Mouse (Mus musculus): ENCODE measurements around the gene Foxf2.

The Foxf2 gene

DNA sequence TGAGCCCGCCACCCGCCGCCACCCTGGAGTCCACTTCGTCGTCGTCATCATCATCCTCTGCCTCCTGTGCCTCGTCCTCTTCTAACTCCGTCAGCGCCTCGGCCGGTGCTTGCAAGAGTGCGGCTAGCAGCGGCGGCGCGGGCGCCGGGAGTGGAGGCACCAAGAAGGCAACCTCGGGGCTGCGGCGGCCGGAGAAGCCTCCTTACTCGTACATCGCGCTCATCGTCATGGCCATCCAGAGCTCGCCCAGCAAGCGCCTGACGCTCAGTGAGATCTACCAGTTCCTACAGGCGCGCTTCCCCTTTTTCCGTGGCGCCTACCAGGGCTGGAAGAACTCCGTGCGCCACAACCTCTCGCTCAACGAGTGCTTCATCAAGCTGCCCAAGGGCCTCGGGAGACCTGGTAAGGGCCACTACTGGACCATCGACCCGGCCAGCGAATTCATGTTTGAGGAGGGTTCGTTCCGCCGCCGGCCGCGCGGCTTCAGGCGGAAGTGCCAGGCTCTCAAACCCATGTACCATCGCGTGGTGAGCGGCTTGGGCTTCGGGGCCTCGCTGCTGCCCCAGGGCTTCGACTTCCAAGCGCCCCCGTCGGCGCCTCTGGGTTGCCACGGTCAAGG is 676 bp downstream of the Foxf2 start:
- no peak for DNase-seq (ENCODE audit: low spot score in 2 of 2)

- DNase-seq (ENCODE audit: low spot score in 2 of 2) = no peak
Measured at GRCm38 (mm10) chr13:31626991-31627625, 1.5 kb downstream of the Foxf2 start.

DNA sequence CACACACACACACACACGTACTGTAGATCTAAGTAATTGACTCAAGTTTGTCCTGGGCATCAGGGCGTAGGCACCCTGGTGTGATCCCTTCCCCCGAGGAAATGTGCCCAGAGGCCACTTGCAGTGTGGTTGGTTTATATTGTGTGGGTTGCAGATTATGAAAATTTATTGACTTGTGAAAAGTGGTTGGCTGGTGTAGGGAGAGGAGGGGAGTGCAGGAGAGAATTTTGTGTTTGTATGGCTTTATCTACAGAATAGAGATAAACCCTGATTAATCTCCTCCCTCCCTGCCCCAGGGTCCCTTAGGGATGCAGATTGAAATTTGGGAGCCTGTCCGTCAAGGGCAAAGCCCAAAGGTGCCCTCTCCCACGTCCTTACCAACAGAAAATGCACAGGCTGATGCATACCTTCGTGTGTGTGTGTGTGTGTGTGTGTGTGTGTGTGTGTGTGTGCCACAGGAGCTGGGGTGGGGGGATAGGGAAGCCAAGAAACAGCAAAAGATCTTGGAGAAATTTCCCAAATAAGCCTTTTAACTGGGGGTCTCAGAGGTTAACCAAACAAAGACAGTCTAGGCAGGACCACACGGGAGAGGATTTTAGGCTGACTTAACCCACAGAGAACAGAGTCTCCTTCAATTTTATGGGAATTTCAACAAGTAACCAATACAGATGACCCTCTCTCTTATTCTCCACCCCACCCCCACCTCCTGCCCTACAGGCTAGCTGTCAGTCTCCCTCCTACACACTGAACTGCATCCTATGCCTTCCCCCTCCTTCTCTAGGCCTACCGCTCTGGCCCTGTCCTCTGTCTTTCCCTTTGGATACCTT is 2.5 kb downstream of the Foxf2 start:
- DNase-seq (ENCODE audit: low spot score in 2 of 2) = no peak

DNA sequence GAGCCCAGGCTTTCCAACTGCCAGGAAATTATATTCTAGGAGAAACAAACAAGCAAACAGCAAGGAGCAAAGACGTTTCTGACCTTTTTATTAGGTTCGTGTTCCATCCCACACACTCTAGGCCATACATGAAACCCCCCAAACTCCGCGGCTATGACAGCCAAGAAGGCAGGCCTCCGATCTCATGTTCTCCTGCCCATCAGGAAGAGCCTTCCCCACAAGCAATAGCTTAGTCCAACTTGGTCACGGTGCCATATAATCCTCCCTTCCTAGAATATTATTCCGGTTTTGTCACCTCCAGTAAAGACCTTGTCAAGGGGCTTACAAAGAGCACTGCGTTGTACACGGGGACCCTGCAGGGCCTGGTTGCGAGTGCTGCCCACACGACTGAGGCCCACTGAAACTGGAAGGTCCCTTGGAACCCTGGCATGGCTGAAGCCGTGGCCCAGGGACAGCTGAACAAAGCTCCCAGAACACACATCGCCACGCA is 3.1 kb downstream of the Foxf2 start:
- no peak for DNase-seq (ENCODE audit: low spot score in 2 of 2)

DNA sequence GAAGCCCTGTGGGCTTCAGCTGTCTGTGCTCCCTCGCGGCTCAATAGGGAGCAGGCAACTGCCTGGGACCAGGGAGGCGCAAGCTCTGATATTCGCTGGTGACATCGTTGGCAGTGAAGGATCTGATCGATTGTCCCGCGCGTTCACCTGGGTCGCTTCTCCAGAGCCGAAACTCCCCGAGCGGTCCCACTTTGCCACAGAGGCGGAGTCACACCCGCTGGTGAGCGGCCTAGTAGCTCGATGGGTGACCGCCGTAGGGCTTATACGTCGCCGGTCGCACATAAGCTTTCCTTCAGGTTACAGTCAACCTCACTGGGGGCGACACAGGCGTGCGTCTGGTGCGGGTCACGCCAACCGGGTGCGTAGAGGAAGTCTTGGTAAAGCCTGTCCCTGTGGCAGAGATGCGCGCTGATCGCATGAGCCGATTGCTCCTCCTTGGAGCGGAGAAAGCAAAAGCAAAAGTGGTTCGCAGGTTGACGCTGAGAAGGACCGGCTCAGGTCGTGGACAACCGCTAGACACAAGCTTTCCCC is 3.8 kb downstream of the Foxf2 start:
- no peak for DNase-seq (ENCODE audit: low spot score in 2 of 2)

GRCm38 (mm10) chr13:31630051-31630450 is 4.4 kb downstream of the Foxf2 start:
- no peak for DNase-seq (ENCODE audit: low spot score in 2 of 2)

GRCm38 (mm10) chr13:31630551-31630950 is 4.9 kb downstream of the Foxf2 start:
- DNase-seq (ENCODE audit: low spot score in 2 of 2) = no peak

DNA sequence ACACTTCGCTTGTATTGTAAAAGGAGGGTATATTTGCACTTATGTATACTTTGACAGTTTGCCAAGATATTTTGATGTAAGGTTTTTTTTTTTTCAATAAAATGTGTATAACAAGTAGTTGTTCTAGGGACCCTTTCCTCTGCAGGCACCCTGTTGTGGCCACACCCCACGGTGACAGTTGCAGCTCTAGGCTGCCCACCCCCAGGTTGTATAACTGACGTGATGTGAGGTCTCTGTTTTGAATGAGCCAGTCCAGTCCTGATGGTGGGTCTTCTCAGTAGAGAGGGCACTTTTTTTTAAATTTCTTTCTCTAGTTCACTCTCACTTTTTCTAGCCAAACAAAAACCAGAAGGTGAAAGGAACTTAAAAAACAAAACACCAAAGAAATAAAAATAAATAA is 5.7 kb downstream of the Foxf2 start:
- no peak for DNase-seq (ENCODE audit: low spot score in 2 of 2)

DNA sequence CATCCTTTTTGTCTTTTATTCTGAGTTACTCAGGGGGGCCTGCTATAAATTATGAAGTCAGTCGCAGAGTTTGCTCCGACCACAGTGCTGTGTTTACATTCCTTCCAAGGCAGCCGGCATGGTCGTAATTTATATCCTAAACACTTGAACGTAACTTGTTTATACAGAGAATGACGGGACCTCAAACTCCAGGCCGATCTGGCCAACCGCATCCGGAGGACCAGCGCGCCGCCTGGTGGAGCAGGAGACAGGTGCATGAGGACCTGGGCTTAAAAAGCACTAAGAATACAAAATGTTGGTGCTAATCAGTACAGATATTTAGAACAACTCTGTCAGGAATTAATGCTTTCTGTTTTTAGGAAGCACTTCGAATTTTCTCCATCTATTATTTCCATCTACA is 6.8 kb downstream of the Foxf2 start:
- DNase-seq (ENCODE audit: low spot score in 2 of 2) = peak in 1 of 2 experiments; percentile 49

DNA sequence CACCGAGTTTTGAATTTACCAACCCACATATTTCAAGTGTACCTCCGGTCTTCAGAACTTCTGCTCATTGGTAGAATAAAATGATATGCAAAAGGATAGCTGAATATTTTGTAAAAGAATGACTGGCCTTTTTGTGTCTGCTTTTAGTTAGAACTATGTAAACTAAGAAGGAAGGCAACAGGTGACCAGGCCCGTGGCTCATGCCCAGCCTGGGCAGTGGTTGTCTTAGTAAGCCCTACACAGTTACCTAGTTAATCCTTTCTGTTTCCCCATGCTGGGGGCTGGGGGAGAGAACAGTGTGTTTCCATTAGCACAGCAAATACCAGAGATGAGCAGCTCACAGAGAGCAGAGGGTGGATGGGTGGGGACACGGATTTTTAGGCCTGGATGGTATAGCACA is 7.6 kb downstream of the Foxf2 start:
- DNase-seq (ENCODE audit: low spot score in 2 of 2) = no peak

DNA sequence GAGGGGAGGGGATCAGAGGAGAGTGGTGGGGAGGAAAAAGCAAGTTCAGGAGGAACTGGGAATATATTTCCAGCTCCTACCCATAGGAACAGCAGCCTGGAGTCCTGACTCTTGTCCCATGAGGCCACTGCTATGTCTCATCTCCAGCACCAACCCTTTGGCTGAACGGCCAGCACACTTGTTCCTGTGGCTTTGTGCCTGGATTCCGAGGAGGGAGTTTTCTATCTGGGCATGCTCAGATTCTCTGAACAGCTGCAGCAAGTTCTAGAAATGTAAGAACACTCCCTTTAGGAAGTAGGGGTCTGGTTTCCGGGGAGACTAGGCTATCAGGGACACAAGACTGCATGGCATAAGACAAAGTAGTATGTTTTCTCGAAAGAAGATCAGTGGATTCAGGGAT is 9.9 kb downstream of the Foxf2 start:
- no peak for DNase-seq (ENCODE audit: low spot score in 2 of 2)

DNA sequence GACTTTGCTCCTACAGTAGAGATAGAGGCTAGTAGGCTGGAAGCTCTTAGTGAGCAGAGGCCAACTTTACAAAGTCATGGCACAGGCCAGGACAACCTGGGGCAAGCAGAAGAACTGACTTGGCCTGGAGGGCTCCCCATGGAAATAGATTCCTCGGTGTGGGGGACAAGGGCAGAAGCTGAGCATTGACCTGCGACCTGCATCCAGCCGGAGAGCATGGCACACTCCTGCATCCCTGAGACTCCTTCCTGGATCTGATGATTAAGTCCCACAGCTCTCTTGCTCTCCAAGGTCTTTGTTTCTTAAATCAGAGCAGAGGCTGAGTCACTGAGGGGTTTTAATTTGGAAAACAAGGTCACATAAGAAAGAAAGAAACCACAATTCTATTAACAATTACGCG is 15.9 kb downstream of the Foxf2 start:
- DNase-seq (ENCODE audit: low spot score in 2 of 2) = no peak

DNA sequence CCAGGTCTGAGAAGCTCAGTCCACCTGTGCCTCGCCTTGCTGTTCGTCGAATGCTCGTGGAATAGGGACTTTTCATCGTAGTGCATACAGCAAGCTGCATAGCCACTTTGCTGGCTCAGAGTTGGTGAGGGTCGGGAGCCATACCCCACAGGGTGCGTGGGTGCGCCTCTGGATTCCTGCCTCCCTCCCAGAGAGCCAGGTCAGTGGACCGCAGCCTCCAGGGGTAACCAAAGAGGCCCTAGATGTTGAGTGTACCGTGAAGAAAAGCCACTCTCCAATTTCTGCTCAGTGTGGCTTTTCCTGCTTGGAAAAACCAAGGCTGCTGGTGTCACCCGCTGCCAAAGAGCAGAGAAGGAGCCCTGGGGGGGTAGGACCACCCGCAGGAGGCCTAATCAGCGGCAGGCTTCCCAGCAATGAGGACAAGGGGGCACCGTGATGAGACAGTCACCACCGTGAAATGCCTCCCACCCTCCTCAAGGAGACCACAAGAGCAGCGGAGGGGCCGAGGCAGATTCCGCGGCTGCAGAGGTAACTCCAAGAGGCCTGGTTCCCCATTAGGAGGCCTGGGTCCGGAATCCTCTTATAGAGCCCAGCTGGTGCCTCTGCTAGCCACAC is 26.6 kb downstream of the Foxf2 start:
- no peak for DNase-seq (ENCODE audit: low spot score in 2 of 2)

- no peak for DNase-seq (ENCODE audit: low spot score in 2 of 2)
Measured at GRCm38 (mm10) chr13:31656249-31656648, 30.6 kb downstream of the Foxf2 start.

DNA sequence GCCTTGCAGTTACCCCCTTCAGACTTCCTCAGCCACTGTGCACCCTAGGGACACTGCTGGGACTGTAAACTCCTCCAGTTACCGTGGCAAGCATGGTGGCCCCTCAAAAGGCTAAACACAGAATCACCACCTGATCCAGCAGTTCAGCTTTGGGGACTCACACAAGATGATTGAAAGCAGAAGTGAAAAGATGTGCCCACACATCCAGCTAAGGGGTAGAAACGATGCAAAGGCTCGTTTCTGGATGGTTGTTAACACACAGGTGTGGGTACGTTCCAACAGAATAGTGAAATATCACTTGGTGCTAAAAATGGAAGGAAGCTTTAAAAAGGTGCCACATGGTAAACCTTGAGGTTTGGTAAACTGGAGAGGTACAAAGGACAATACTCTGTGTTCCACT is 32.6 kb downstream of the Foxf2 start:
- no peak for DNase-seq (ENCODE audit: low spot score in 2 of 2)

DNA sequence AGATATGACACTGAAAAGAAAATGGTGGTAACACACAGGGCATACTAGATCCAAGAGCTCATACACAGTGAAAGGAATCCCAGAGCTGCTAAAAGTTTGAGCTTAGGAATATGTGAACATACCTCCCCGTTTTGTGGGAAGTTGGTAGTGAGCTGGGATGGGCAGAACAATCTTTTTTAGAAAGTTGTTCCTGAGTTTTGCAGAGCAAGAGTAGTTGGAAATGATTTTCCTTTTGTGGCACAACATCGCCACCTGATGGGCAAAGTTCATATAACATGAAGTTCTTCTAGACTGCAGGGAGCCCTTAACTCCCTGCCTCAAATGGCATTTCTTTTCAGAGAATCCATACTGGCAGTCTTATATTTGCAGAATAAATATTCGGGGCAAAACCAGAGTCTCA is 33.3 kb downstream of the Foxf2 start:
- DNase-seq (ENCODE audit: low spot score in 2 of 2) = peak; percentile 42 to 70

GRCm38 (mm10) chr13:31661211-31661610 is 35.6 kb downstream of the Foxf2 start:
- DNase-seq (ENCODE audit: low spot score in 2 of 2) = no peak

GRCm38 (mm10) chr13:31665376-31665775 is 39.8 kb downstream of the Foxf2 start:
- DNase-seq (ENCODE audit: low spot score in 2 of 2) = no peak

DNA sequence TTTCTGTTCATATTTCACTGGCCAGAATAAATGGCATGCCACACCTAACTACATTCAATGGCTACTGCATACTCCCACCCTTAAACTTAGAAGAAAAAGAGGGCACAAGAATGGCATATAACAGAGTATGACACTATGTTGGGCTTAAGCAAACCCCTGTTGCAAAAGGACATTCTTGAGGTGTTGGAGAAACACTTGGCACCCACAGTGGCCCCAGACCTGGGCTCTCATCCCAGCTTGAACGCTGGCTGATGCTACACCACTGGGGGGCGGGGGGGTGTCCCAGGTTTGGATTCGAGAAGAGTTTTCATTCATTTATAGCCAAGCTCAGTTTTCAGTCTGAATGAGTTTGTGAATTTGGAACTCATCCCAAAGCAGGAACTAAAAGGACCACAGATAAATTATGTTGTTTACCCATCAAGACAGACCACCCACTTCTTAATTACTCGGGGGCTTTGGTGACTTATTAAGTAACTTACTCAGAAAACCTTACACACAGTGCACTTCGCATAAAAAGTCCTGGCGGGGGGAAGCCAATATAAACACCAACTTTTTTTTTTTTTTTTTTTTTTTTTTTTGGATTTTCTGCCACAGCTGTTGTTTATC is 42.4 kb downstream of the Foxf2 start:
- DNase-seq (ENCODE audit: low spot score in 2 of 2) = no peak

DNA sequence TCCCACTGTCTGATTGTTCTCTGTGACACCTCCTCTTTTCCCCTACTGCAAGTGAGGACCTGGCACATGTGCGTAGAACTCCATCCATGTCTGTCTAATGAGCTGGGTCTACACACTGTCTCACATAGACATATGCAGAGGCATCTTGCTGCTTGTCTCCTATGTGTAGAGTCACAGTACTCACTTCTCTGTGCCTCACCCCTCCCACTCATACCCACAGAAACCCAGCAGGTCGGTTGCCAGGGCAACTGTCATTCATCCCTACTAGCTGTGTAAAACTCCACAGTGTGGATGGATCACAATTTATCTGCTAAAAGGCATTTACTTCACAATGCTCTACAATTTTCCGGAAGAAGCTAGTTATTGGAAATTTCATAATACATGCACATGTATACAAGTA is 46.5 kb downstream of the Foxf2 start:
- DNase-seq (ENCODE audit: low spot score in 2 of 2) = peak in 1 of 2 experiments; percentile 7

Data from frontal cortex, postnatal 25 days (tissue).